Mouse (Mus musculus) kidney, adult 9 months (tissue): ENCODE results near the gene Rnf181.

Source experiments
- DNase-seq: peaks from one replicate; pipeline ENCODE4 v3.0.0; 2022

Rnf181 gene

DNA sequence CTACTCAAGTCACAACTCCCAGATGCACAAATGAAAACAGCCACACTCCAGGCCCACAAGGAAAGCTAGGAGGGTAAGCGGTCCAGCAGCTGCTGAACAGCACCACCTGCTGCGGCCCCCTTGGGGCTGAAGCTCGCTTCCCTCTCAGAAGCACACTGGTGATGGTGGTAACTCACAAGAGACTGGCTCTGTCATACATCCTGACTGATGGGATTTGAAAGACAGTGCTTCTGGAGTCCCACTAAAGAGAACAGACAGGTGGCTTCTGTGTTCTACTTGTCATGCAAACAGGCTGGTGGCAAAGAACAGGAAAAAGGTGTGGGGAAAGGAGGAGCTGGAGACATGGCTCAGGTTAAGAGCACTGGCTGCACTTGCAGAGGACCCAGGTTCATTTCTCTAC lies 43.8 kb downstream of the Rnf181 start:
- no peak for DNase-seq

DNA sequence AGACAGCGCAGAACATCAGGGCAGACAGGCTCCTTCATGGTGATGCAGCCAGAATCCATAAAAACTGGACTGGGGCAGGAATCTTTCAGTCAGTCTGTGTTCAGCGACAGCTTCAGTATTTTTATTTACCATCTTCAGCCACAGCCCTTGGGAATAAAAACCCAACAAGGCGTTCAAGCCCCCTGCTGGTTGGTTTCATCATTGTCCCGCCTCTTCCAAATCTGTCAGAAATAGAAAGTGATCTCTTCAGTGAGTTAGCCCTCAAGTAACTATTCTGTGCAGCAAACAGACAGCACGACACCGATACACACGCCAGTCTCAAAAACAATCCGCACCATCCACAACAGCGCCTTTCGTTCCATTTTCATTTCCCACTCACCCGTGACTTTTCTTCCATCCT lies 47.7 kb downstream of the Rnf181 start:
- DNase-seq = peak; percentile 57

DNA sequence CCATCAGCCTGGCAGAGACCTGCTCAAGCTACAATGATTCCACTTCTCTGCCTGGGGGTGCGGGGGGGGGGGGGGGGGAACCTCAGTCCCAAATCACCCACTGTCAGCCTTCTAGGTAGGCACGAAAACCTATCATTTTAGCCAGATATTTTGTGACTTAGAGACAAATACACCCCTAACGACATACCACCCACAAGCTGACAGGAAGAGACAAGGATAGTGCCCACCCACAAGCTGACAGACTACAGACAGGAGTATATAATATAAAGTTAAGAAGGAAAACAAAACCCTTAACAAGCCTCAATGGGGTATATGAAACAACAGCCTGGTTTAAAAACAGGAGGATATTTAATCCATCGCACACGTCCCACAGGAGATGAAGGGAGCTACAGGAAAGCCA lies 48.3 kb downstream of the Rnf181 start:
- DNase-seq = no peak

DNA sequence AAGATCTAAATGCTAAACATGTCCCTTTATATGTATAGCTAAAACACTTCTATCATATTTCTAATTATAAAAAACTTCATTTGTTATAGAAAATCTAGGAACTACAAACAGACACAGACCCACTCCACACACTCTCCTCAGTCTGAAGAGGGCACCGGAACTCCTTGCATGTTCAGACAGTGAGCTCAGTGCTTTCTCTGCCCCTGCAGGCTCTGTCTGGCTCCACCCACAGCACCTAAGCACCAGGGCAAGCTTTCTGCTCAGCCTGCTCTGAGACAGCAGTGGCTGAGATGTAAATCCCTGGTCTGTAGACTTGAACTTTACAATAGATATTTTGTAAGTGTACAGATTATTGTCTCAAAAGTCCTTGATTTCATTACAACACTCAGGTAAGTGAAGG lies 50.7 kb downstream of the Rnf181 start:
- DNase-seq = no peak

DNA sequence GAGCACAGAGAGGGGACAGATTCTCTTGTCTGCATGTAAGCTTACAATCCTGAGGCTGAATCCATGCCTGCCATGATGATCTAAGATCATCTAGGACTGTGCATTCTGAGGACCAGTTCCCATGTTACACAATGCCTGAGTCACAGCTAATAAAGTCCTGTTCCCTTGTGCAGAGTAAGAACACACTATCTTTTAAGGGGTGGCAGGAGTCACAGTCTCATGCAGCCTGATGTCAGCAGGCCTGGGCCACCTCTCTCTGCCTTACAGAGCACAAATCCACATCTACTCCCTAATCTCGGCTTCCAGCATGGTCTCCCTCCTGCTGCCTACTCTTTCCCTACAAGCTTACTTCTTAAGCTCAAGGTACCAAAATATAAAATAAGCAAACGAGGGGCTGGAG lies 51.4 kb downstream of the Rnf181 start:
- DNase-seq = no peak

DNA sequence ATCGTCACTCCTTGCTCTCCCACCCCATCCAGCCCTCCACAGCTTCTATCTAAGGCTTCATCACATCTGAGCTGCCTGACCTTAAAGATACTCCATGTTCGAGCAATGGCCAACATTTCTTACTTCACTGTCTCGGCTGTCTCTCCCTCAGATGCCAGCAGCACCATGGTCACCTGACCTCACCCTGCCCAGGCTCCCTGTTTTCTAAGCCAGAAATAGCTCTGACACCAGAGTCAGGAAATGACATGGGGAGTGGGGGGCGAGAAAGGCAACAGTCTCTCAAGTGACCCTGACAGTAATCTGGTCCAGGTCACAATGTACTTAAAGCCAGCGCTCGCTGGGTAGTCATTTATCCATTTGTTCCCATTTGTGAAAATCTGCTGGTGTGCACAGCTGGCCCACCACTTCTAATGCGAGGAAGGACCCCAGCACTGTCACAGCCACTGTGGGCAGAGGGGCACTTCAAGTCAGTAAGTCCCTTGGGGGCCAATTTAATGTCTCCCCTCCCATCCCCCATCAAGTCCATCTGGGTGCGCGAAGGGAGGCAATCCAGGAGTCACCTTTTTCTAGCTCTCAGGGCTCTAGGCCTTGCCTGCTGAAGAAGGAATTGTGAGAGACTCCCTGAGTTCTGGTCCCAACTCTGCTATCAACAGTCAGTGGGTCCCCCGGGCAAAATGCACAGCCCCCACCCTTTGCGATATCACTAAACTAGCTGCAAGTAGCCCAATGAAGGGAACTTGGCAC lies 53.5 kb downstream of the Rnf181 start:
- no peak for DNase-seq

DNA sequence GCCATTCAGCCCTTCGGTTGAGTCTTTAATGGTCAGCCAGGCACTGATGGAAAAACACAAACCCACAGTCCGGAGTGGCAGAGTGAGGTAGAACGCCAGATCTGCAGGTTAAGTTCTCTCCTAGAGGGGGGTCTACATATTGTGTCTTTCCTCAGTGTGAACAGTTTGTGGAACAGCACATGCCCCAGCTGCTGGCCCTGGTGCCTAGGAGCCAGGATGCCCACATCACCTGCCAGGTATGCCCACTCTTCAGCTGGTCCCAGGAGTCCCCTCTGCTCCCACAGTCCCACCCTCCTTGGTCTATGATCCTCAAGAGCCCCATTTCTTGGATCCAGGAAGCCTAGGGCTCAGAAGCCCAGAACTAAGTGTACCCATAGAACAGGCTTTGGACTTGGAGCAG lies 54.6 kb downstream of the Rnf181 start:
- no peak for DNase-seq
